Mouse (Mus musculus) heart, embryonic 16.5 days (tissue): Measurements from ENCODE around the gene Me3. TPM values are rescaled to one million over a fixed set of nuclear protein-coding genes. Genes with fewer than 3 reads are reported as not detected.
A peak's percentile ranks its signal among the peaks of the same experiment; 100 is the strongest.

ENCODE experiments used
- ATAC-seq: fragments of 200-750 bp; cut with Nextera tagmentation; replicated peaks from 2 replicates; pipeline ENCODE4 v1.8.0; 2017; ENCODE audit warnings: moderate number of reproducible peaks; ENCODE audit not compliant: insufficient read depth, low FRiP score; ENCODE audit errors: extremely low read depth
- H3K27ac ChIP-seq: fragments of 300-500 bp; sonication (generic); 2 replicates; pipeline ENCODE4 v1.5.1; 2014; ENCODE audit warnings: mild to moderate bottlenecking, low read length, control low read depth, moderate library complexity
- H3K27me3 ChIP-seq: fragments of 300-500 bp; sonication (generic); 2 replicates; pipeline ENCODE4 v1.6.1; 2014; ENCODE audit warnings: low read length, mixed read lengths; ENCODE audit not compliant: control insufficient read depth, insufficient read depth
- H3K36me3 ChIP-seq: fragments of 300-500 bp; sonication (generic); 2 replicates; pipeline ENCODE4 v1.6.1; 2014; ENCODE audit not compliant: control insufficient read depth, insufficient read depth
- H3K4me1 ChIP-seq: fragments of 300-500 bp; sonication (generic); 2 replicates; pipeline ENCODE4 v1.6.1; 2014; ENCODE audit warnings: low read length, mixed read lengths; ENCODE audit not compliant: control insufficient read depth, insufficient read depth
- H3K4me2 ChIP-seq: fragments of 300-500 bp; sonication (generic); 2 replicates; pipeline ENCODE4 v1.6.1; 2014; ENCODE audit warnings: low read depth, mild to moderate bottlenecking, control low read depth, low read length
- H3K4me3 ChIP-seq: fragments of 300-500 bp; sonication (generic); 2 replicates; pipeline ENCODE4 v1.5.1; 2014; ENCODE audit warnings: mild to moderate bottlenecking, control low read depth, low read length
- H3K9ac ChIP-seq: fragments of 300-500 bp; sonication (generic); 2 replicates; pipeline ENCODE4 v1.6.1; 2014; ENCODE audit warnings: low read length, control low read depth
- H3K9me3 ChIP-seq: fragments of 300-500 bp; sonication (generic); replicated peaks from 2 replicates; pipeline ENCODE4 v1.6.1; 2016; ENCODE audit warnings: low read length; ENCODE audit not compliant: control insufficient read depth
- WGBS: fragments of 180-500 bp; shearing (Covaris S2); extraction: QIAGEN DNeasy Blood & Tissue Kit; methylation state at CpG from one replicate; pipeline ENCODE4 v1.1.7; 2014; 5-methylcytosine and 5-hydroxymethylcytosine counted together
- polyA plus RNA-seq: library from polyadenylated mRNA; unstranded; fragments of >200 nt; fragmentation: Nextera tagmentation; extraction: Ambion mirVana; gene quantifications from 2 replicates; pipeline ENCODE4 v1.2.1, GENCODE M21; 2015

Gene Me3
- polyA plus RNA-seq, 1 experiment from 2014 or later, result 10.8 TPM

DNA sequence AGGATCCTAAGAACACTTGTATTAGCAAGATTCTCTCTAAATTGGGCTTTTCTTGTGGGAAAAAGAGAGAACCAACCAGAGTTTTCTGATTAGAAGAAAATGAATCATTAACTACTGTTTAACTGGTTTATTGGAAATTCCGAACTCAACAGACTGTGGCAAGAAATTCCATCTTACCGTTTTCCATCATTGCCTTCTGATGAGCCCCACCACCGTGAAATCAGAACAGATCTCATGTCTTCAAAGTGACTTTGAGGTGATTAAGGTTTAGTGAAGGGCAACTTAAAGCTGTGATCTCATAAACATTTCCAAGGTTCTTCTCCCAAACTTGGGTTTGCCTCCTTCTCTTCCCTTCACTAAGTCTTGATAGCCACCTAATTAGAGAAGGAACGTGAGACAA, 8.9 kb upstream of the Me3 start:
- 87% methylated on average over 4 of the region's 4 CpGs for WGBS
- no peak for ATAC-seq

GRCm38 (mm10) chr7:89627393-89627792, 4.8 kb upstream of the Me3 start:
- Histone ChIP-seq H3K27ac (no peak overlapping the region), H3K4me3 (no peak overlapping the region), H3K4me2 (no peak overlapping the region), H3K9me3 (no peaks in the 10 kb centered on the region), H3K27me3 (no peaks in the 10 kb centered on the region), H3K36me3 (no peaks in the 10 kb centered on the region), H3K9ac (no peak overlapping the region), H3K4me1 (peaks cover 7% of the 10 kb centered on the region; the same call in 1 of the 2 replicates)
- ATAC-seq, result no peak

More for the DNA sequence above, 8.9 kb upstream of the Me3 start:
- no peaks in the 10 kb centered on the region for H3K36me3 ChIP-seq
- no peak overlapping the region for H3K4me2 ChIP-seq
- no peak overlapping the region for H3K4me3 ChIP-seq
- no peak overlapping the region for H3K27ac ChIP-seq
- no peaks in the 10 kb centered on the region for H3K9me3 ChIP-seq
- H3K27me3 ChIP-seq, result no peaks in the 10 kb centered on the region
- H3K9ac ChIP-seq, result no peak overlapping the region
- H3K4me1 ChIP-seq, result no peaks in the 10 kb centered on the region

GRCm38 (mm10) chr7:89628006-89628405, 4.2 kb upstream of the Me3 start:
- Histone ChIP-seq H3K27ac (no peak overlapping the region), H3K9me3 (no peaks in the 10 kb centered on the region), H3K4me3 (no peak overlapping the region), H3K9ac (no peak overlapping the region), H3K4me1 (peaks cover 8% of the 10 kb centered on the region; the same call in 1 of the 2 replicates), H3K36me3 (no peaks in the 10 kb centered on the region), H3K27me3 (no peaks in the 10 kb centered on the region), H3K4me2 (no peak overlapping the region)
- WGBS, result 23% methylated on average over 2 of the region's 2 CpGs
- ATAC-seq, result no peak

DNA sequence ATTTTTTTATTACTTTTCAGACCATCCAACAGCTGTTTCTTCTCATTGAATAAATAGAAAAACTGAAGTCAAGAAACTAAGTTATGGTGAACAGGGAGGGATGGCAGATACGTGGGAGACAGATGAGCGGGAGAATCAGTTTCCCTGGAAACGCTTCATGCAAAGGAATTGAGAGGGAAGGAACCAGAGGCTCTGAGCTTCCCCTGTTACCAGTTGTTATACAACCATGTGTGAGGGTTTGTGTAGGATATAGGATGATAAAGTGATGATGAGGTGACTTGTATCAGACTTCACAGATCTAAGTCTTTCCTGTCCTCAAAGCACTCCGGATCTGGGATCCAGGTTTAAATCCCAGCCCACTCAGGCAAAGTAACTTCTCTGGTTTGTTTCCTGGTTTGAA, 3.2 kb upstream of the Me3 start:
- 83% methylated on average over 4 of the region's 4 CpGs for WGBS
- ATAC-seq, result no peak

GRCm38 (mm10) chr7:89629914-89630313, 2.3 kb upstream of the Me3 start:
- Histone ChIP-seq H3K9me3 (no peaks in the 10 kb centered on the region), H3K36me3 (no peaks in the 10 kb centered on the region), H3K27me3 (no peaks in the 10 kb centered on the region), H3K4me1 (peaks cover 8% of the 10 kb centered on the region; the same call in 1 of the 2 replicates), H3K27ac (no peak overlapping the region), H3K9ac (no peak overlapping the region), H3K4me3 (no peak overlapping the region), H3K4me2 (no peak overlapping the region)
- WGBS, result 43% methylated on average over 3 of the region's 3 CpGs
- ATAC-seq, result 0 out of 2 replicates have a peak, but pooled peaks have one; percentile 25

More for the DNA sequence above, 3.2 kb upstream of the Me3 start:
- Histone ChIP-seq H3K4me2 (no peak overlapping the region), H3K27me3 (no peaks in the 10 kb centered on the region), H3K27ac (no peak overlapping the region), H3K4me3 (no peak overlapping the region), H3K4me1 (peaks cover 8% of the 10 kb centered on the region; the same call in 1 of the 2 replicates), H3K9me3 (no peaks in the 10 kb centered on the region), H3K9ac (no peak overlapping the region), H3K36me3 (no peaks in the 10 kb centered on the region)

DNA sequence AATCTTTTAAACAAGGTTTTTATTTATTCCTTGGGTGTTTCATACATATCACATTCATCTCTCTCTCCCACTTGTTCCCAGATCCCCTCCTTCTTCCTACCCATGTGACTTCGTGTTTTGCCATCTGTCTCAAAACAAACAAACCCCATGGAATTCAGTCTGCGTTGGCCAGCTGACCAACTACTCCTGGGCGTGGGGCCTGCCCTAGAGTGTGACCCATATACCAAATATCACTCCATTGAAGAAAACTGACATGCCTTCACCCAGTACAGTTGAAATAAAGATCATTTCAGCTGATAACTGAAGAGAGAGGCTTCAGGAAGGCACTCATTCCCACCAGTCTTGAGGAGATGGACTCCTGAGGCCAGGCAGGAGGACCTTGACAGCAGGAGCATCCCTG, 1.4 kb upstream of the Me3 start:
- Histone ChIP-seq H3K27ac (no peak overlapping the region), H3K4me1 (peaks cover 8% of the 10 kb centered on the region; the same call in 1 of the 2 replicates), H3K36me3 (no peaks in the 10 kb centered on the region), H3K9ac (no peak overlapping the region), H3K4me2 (no peak overlapping the region), H3K27me3 (no peaks in the 10 kb centered on the region), H3K4me3 (no peak overlapping the region), H3K9me3 (no peaks in the 10 kb centered on the region)
- 69% methylated on average over 3 of the region's 3 CpGs for WGBS
- no peak for ATAC-seq

- Histone ChIP-seq H3K36me3 (no peaks in the 10 kb centered on the region), H3K27ac (peak overlapping the region; percentile 17), H3K27me3 (no peaks in the 10 kb centered on the region), H3K4me2 (peak overlapping the region; percentile 2; the same call in 1 of the 2 replicates), H3K4me1 (peaks cover 11% of the 10 kb centered on the region; the same call in 1 of the 2 replicates), H3K4me3 (no peak overlapping the region), H3K9me3 (no peaks in the 10 kb centered on the region), H3K9ac (no peak overlapping the region)
- WGBS, result 63% methylated on average over 6 of the region's 6 CpGs
- ATAC-seq, result no peak
Measured at GRCm38 (mm10) chr7:89640533-89640932, 8.3 kb downstream of the Me3 start.

DNA sequence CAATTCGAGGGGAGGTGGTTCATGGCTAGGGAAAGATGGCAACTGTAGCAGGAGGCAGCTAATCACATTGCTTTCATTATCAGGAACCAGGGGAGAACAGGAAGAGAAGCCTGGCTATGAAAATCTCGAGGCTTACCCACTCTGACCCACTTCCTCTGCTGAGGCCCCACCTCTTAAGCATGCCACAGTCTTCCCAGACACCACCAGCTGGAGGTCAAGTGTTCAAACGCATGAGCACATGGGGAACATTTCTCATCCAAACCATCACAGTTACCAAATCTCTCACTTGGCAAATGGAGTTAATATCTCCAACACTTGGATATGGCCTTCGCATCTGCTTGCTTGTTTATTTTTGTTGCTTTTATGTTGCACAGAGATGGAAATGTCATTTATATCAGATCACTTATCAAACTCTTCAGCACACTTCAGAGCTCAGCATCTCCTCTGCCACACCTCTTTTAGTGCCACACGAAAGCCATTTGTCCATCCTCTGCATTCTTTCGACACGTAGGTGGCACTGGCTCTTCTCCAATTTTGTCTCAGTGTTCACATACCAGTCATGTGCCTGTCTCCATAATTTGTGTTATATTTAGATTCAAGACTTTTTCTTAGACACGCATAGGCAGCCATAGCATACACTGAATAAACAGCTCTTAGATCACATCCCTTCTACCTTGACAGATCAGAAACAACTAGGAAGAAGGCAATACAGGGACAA, 8.9 kb downstream of the Me3 start:
- no peaks in the 10 kb centered on the region for H3K9me3 ChIP-seq
- 26% methylated on average over 8 of the region's 8 CpGs for WGBS
- H3K9ac ChIP-seq, result no peak overlapping the region
- peak overlapping the region; percentile 2; the same call in 1 of the 2 replicates for H3K4me2 ChIP-seq
- no peak overlapping the region for H3K4me3 ChIP-seq
- H3K4me1 ChIP-seq, result peaks cover 11% of the 10 kb centered on the region; the same call in 1 of the 2 replicates
- H3K27ac ChIP-seq, result peak overlapping the region; percentile 17
- no peaks in the 10 kb centered on the region for H3K36me3 ChIP-seq
- H3K27me3 ChIP-seq, result no peaks in the 10 kb centered on the region
- ATAC-seq, result peak; percentile 84

GRCm38 (mm10) chr7:89645015-89645414, 12.8 kb downstream of the Me3 start:
- Histone ChIP-seq H3K4me1 (peaks cover 11% of the 10 kb centered on the region; the same call in 1 of the 2 replicates), H3K9me3 (no peaks in the 10 kb centered on the region), H3K27me3 (no peaks in the 10 kb centered on the region), H3K36me3 (no peaks in the 10 kb centered on the region), H3K4me3 (no peak overlapping the region), H3K9ac (no peak overlapping the region), H3K4me2 (no peak overlapping the region), H3K27ac (peak overlapping the region; percentile 44; the same call in 1 of the 2 replicates)
- WGBS, result 31% methylated on average over 3 of the region's 3 CpGs
- ATAC-seq, result no peak; the same call in 1 of the 2 replicates
